Mouse (Mus musculus) cerebellum, adult 2 months (tissue): ENCODE data around the gene Samhd1.

Experiments used
- CTCF ChIP-seq: fragments of 200-500 bp; IDR thresholded peaks from 2 replicates; pipeline ENCODE4 v1.5.1; 2011; ENCODE audit warnings: low read depth, mild to moderate bottlenecking, control low read depth, low read length, moderate library complexity, borderline replicate concordance; ENCODE audit not compliant: insufficient read depth
- POLR2A ChIP-seq: fragments of 200-500 bp; IDR thresholded peaks from 2 replicates; pipeline ENCODE4 v1.6.1; 2011; ENCODE audit warnings: low read length, control low read depth, borderline replicate concordance; ENCODE audit not compliant: insufficient read depth

- TF ChIP-seq POLR2A, result no peak
- peak; percentile 39; the same call in 1 of the 2 replicates for TF ChIP-seq CTCF
Measured at GRCm38 (mm10) chr2:157116964-157117363, 18.1 kb downstream of the Samhd1 start.
